Mouse (Mus musculus) olfactory bulb, adult 2 months (tissue): Measurements from ENCODE around the gene Ak7.

Experiments used
- CTCF ChIP-seq: fragments of 200-500 bp; IDR thresholded peaks from 2 replicates; pipeline ENCODE4 v1.5.1; 2012; ENCODE audit warnings: low read depth, mild to moderate bottlenecking, low read length, moderate library complexity; ENCODE audit not compliant: insufficient read depth
- POLR2A ChIP-seq: fragments of 200-500 bp; IDR thresholded peaks from 2 replicates; pipeline ENCODE4 v1.6.1; 2012; ENCODE audit warnings: mild to moderate bottlenecking, low read depth, low read length, moderate library complexity; ENCODE audit not compliant: insufficient read depth

DNA sequence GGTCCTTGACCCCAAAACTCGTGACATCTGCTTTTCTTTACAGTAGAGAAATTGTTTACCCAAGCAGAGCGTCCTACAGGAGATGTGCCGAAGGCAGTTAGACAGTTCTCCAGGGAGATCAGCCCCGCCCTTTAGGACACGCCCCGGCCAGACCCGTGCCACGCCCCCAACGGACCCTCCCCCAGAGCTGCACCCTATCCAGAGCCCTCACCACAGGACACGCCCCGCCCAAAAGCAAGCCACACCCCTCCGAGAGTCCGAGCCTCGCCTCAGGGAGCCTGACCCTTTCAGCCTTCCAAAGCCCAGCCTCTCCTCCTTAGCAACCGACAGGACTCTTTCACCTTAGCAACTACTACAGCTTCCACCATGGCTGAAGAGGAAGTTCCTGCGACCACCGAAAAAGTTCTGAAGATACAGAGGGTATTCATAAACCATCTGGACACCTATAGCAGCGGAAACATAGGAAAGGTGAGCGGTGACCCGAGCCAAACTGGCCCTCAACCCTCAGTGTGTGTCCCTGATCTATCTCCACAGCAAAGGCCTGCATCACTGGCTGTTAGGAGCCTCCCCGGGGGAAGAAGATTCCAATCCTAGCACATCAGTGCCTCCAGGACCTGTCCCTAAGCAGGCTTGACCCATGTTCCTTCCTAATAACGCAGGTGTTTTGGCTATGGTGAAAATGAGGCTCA lies at the start of gene Ak7:
- TF ChIP-seq CTCF (no peak), POLR2A (no peak)
